8 mouse cellular contexts compared by ENCODE assay signal in genomic region chr7:68085870-68086341, GRCm38 (mm10).
A peak's percentile ranks its signal among the peaks of the same experiment; 100 is the strongest.
DNase-seq lines count a peak whose midpoint lies in the region; ATAC-seq and TF ChIP-seq lines count a peak whose summit lies in the region.

No protein-coding gene starts in this region.

- no peak overlapping the region for H3K9ac ChIP-seq in limb, embryonic 13.5 days
- 0 out of 2 replicates have a peak overlapping the region, but pooled peaks have one; percentile 2 for H3K9ac ChIP-seq in midbrain, postnatal 0 days (replicated peaks; ENCODE audit: low read length, poor library complexity, severe bottlenecking)

- H3K4me3 ChIP-seq in limb, embryonic 13.5 days = no peak overlapping the region
- no peak overlapping the region for H3K4me3 ChIP-seq in midbrain, postnatal 0 days (ENCODE audit: low read depth, low read length)

- peak overlapping the region; percentile 89; the same call in 1 of the 2 replicates for H3K27ac ChIP-seq in limb, embryonic 13.5 days
- H3K27ac ChIP-seq in midbrain, postnatal 0 days (ENCODE audit: low read depth, low read length) = peak overlapping the region; percentile 38; the same call in 1 of the 2 replicates

- H3K9me3 ChIP-seq in limb, embryonic 13.5 days = no peaks in the 10 kb centered on the region
- H3K9me3 ChIP-seq in midbrain, postnatal 0 days (ENCODE audit: low read length) = no peaks in the 10 kb centered on the region

- peak; percentile 34 for ATAC-seq in common myeloid progenitor, adult 5-6 weeks (replicated peaks; ENCODE audit: low read depth, poor library complexity, severe bottlenecking)
- ATAC-seq in limb, embryonic 13.5 days (ENCODE audit: low FRiP score, low read depth) = peak; percentile 42
- no peak for ATAC-seq in midbrain, postnatal 0 days (ENCODE audit: low FRiP score)

- intact Hi-C loops in heart, postnatal 14 days (cut with DNase I) = loop anchor here (2.0 kb wide), 1 partner anchor 41 kb away; no protein-coding TSS in a partner anchor

- peaks cover 6% of the 10 kb centered on the region; the same call in 1 of the 2 replicates for H3K36me3 ChIP-seq in limb, embryonic 13.5 days
- no peaks in the 10 kb centered on the region for H3K36me3 ChIP-seq in midbrain, postnatal 0 days (ENCODE audit: insufficient read depth, low read length)

- 63% methylated on average over 4 of the region's 4 CpGs for WGBS in limb, embryonic 13.5 days
- WGBS in midbrain, postnatal 0 days = 36% methylated on average over 4 of the region's 4 CpGs

- H3K4me2 ChIP-seq in limb, embryonic 13.5 days (replicated peaks) = peak overlapping the region; percentile 60
- H3K4me2 ChIP-seq in midbrain, postnatal 0 days (ENCODE audit: low read depth, low read length, poor library complexity, severe bottlenecking) = no peak overlapping the region

- H3K4me1 ChIP-seq in limb, embryonic 13.5 days = peaks cover 62% of the 10 kb centered on the region
- peaks cover 8% of the 10 kb centered on the region for H3K4me1 ChIP-seq in midbrain, postnatal 0 days (ENCODE audit: insufficient read depth, low read length)

- H3K27me3 ChIP-seq in limb, embryonic 13.5 days = no peaks in the 10 kb centered on the region
- H3K27me3 ChIP-seq in midbrain, postnatal 0 days (ENCODE audit: insufficient read depth, low read length) = no peaks in the 10 kb centered on the region

- TF ChIP-seq CTCF in midbrain, postnatal 0 days (IDR thresholded peaks at IDR 0.05) = no peak

- peak; percentile 32 for DNase-seq in gastrocnemius, adult 18-20 months (ENCODE audit: low spot score)
- DNase-seq in gastrocnemius, adult 8-10 months (ENCODE audit: low spot score in 2 of 2) = no peak
- DNase-seq in heart, postnatal 14 days = peak; percentile 27 to 44
- no peak for DNase-seq in midbrain, postnatal 0 days (ENCODE audit: low spot score)
- DNase-seq in layer of hippocampus, adult 8-10 months (ENCODE audit: low spot score in 2 of 2) = no peak
- no peak for DNase-seq in urinary bladder, adult 18-20 months (ENCODE audit: low spot score in 2 of 2)

Comparison
In these comparisons a context has a peak if more than half of its experiments do, and no peak if none do; other contexts are left out.
1. DNase-seq: peak in gastrocnemius, adult 18-20 months (single experiment) and heart, postnatal 14 days (2 of 2); none in gastrocnemius, adult 8-10 months (0 of 2), midbrain, postnatal 0 days (single experiment), layer of hippocampus, adult 8-10 months (0 of 2) and urinary bladder, adult 18-20 months (0 of 2).